Mouse (Mus musculus): ENCODE data around the gene Atp2a2.

DNA sequence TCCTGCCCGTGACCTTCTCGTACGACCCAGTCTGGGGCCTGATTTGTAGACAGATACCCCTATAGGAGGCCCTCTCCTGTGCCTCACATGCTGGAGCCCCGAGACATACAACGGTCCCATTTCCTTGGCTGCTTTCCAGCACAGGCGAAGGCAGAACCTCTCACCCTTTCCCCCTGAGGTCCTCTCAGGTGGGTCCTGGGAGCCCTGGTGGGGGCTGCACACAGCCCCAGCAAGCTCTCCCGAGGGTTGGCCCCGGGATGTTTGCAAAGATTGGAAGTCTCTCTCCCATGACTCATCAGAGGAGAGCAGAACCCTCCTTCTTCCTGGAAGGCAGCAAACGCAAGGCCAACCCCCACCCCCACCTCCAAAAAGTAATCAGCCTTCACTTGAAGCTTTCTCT, 9.4 kb upstream of the Atp2a2 start:
- TF ChIP-seq CTCF (conservative IDR thresholded peaks at IDR 0.05; ENCODE audit: insufficient read depth, insufficient read length, low read depth, low read length): no peak
- TF ChIP-seq POLR2A (IDR thresholded peaks at IDR 0.05; ENCODE audit: low read depth, low read length): no peak

Measured in kidney, adult 2 months (tissue).